Mouse (Mus musculus) neural tube, embryonic 15.5 days (tissue): ENCODE results near the gene Golph3l. TPM values are rescaled to one million over a fixed set of nuclear protein-coding genes. Genes with fewer than 3 reads are reported as not detected.
"Not testable (repeated sequence)": the region's sequence is repeated elsewhere in the genome, so short reads cannot be mapped to it uniquely, and the experiment has no call there.

ENCODE experiments used
- ATAC-seq: fragments of 200-750 bp; cut with Nextera tagmentation; 2 replicates; pipeline ENCODE4 v1.8.0; 2017; ENCODE audit warnings: mild to moderate bottlenecking, moderate TSS enrichment, moderate library complexity; ENCODE audit not compliant: low FRiP score
- H3K27ac ChIP-seq: fragments of 300-500 bp; sonication (generic); replicated peaks from 2 replicates; pipeline ENCODE4 v1.5.1; 2015; ENCODE audit warnings: mild to moderate bottlenecking, inconsistent platforms
- H3K27me3 ChIP-seq: fragments of 300-500 bp; sonication (generic); replicated peaks from 2 replicates; pipeline ENCODE4 v1.6.1; 2015; ENCODE audit warnings: inconsistent platforms
- H3K36me3 ChIP-seq: fragments of 300-500 bp; sonication (generic); 2 replicates; pipeline ENCODE4 v1.6.1; 2015; ENCODE audit warnings: inconsistent platforms
- H3K4me1 ChIP-seq: fragments of 300-500 bp; sonication (generic); 2 replicates; pipeline ENCODE4 v1.6.1; 2015; ENCODE audit warnings: inconsistent platforms
- H3K4me2 ChIP-seq: fragments of 300-500 bp; sonication (generic); 2 replicates; pipeline ENCODE4 v1.6.1; 2015; ENCODE audit warnings: inconsistent platforms, mild to moderate bottlenecking, moderate library complexity
- H3K4me3 ChIP-seq: fragments of 300-500 bp; sonication (generic); replicated peaks from 2 replicates; pipeline ENCODE4 v1.5.1; 2015; ENCODE audit warnings: mild to moderate bottlenecking, inconsistent platforms
- H3K9ac ChIP-seq: fragments of 300-500 bp; sonication (generic); replicated peaks from 2 replicates; pipeline ENCODE4 v1.6.1; 2015; ENCODE audit warnings: mild to moderate bottlenecking, inconsistent platforms
- H3K9me3 ChIP-seq: fragments of 300-500 bp; sonication (generic); replicated peaks from 2 replicates; pipeline ENCODE4 v1.6.1; 2016; ENCODE audit warnings: inconsistent platforms
- WGBS: fragments of 180-500 bp; shearing (Covaris S2); methylation state at CpG from one replicate; pipeline ENCODE4 v1.1.7; 2015; ENCODE audit warnings: mixed read lengths; 5-methylcytosine and 5-hydroxymethylcytosine counted together
- polyA plus RNA-seq: library from polyadenylated mRNA; unstranded; fragments of >200 nt; fragmentation: Nextera tagmentation; extraction: Ambion mirVana; gene quantifications from 2 replicates; pipeline ENCODE4 v1.2.1, GENCODE M21; 2015

The Golph3l gene
- polyA plus RNA-seq, 1 experiment from 2014 or later = 24.8 TPM

DNA sequence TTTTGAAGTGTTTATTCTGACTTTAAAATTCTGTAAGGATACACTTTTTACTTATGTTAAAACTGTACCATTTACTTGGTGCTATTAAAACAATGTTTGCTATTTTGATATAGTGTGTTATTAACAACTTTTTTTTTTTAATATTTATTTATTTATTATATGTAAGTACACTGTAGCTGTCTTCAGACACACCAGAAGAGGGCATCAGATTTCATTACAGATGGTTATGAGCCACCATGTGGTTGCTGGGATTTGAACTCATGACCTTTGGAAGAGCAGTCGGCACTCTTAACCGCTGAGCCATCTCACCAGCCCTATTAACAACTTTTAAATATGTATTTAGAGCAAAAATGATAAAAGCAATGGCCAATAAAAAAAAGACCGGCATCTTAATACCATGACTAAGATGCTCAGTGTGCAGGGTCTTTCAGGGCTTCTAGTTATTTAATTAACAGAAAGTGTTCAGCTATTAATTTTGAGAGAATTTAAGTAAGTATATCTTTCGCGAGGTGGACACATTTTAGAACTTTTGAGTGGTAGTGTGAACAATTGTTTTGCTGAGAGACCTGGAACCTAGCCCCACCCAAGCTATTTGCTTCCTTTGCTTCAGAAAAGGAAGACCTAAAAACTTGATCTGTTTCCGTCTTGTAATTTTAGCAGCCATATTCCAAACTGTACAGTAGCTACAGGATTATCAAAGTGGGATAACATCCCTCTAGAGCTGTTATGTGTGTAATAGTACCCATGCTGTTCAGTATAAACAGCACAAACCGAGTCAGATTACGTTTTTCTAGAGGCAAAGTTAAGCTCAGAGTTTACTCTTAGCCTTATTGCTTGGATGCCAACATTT lies 755 bp upstream of the Golph3l start:
- no peak; the same call in 1 of the 2 replicates for ATAC-seq
- H3K4me3 ChIP-seq = peak overlapping the region; percentile 81
- H3K9ac ChIP-seq = peak overlapping the region; percentile 23; the same call in 1 of the 2 replicates
- peaks cover 8% of the 10 kb centered on the region for H3K36me3 ChIP-seq
- peak overlapping the region; percentile 72 for H3K27ac ChIP-seq
- H3K27me3 ChIP-seq = no peaks in the 10 kb centered on the region
- H3K4me1 ChIP-seq = peaks cover 12% of the 10 kb centered on the region
- WGBS = 52% methylated on average over 8 of the region's 8 CpGs
- no peaks in the 10 kb centered on the region for H3K9me3 ChIP-seq
- peak overlapping the region; percentile 60 for H3K4me2 ChIP-seq

DNA sequence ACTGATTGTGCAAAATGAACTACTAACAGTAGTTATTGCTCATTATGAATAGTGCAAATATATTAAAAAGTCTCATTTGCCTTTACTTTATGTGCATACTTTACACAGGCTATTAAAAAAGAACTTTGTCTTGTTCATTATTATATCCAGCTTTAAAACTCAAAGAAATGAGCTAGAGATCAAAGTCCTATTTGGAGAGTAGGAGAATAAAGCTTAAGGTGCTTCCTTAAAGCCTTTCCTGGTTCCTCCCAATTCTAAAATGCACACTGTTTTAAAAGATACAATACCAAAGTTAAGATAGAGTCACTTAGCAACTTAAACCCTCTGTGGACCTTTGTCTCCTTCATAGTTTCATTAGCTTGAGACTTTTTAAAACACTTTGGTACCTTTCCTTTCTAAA lies 10.0 kb downstream of the Golph3l start:
- H3K4me2 ChIP-seq = no peak overlapping the region
- H3K9ac ChIP-seq = no peak overlapping the region
- ATAC-seq = no peak

DNA sequence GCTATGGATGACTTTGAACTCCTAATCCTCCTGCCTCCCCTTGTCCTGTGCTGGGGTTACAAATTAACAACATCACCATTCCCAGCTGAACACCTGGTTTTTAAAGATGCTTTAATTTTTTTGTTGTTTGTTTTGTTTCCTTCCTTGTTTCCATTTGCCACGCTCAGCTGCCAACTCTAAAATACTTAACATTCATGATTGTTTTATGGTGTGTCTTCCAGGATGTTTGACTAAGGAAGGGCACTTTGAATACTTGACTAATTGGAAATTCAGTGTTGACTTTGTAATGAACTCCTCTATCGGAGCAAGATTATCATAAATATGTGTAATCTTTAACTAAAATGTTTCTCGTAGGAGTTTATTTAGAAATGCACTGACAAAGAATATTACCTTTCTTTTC lies 12.6 kb downstream of the Golph3l start:
- H3K36me3 ChIP-seq = peaks cover 7% of the 10 kb centered on the region
- no peaks in the 10 kb centered on the region for H3K27me3 ChIP-seq
- H3K4me2 ChIP-seq = no peak overlapping the region
- no peak overlapping the region for H3K9ac ChIP-seq
- no peaks in the 10 kb centered on the region for H3K9me3 ChIP-seq
- no peak overlapping the region for H3K4me3 ChIP-seq
- no peak overlapping the region for H3K27ac ChIP-seq
- no peaks in the 10 kb centered on the region for H3K4me1 ChIP-seq
- WGBS = 88% methylated on average over 3 of the region's 3 CpGs
- no peak for ATAC-seq

More for the DNA sequence above, 10.0 kb downstream of the Golph3l start:
- H3K4me3 ChIP-seq = no peak overlapping the region
- H3K27ac ChIP-seq = no peak overlapping the region
- H3K4me1 ChIP-seq = no peaks in the 10 kb centered on the region
- H3K9me3 ChIP-seq = no peaks in the 10 kb centered on the region
- peaks cover 16% of the 10 kb centered on the region for H3K36me3 ChIP-seq
- no peaks in the 10 kb centered on the region for H3K27me3 ChIP-seq

DNA sequence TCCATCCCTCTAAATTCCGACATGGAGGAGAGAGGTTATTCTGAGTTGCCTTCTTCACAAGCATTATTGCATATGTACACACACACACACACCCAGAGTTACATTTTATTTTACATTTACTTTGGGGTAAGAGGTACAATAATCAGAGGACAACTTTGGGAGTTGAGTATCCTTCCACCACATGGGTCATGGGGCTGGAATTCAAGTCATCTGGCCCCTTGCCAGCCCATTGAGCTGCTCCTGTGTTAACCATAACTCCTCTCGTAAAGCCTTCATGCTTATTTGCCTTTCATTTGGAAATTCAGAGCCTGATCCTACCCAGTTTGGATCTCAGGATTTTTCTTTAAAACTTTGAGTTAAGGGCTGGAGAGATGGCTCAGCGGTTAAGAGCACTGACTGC lies 17.4 kb downstream of the Golph3l start:
- Histone ChIP-seq H3K4me3 (no peak overlapping the region), H3K9ac (no peak overlapping the region), H3K4me1 (no peaks in the 10 kb centered on the region), H3K36me3 (peaks cover 35% of the 10 kb centered on the region), H3K4me2 (no peak overlapping the region), H3K27ac (no peak overlapping the region), H3K27me3 (no peaks in the 10 kb centered on the region), H3K9me3 (no peaks in the 10 kb centered on the region)
- 81% methylated on average over 3 of the region's 3 CpGs for WGBS
- no peak for ATAC-seq

DNA sequence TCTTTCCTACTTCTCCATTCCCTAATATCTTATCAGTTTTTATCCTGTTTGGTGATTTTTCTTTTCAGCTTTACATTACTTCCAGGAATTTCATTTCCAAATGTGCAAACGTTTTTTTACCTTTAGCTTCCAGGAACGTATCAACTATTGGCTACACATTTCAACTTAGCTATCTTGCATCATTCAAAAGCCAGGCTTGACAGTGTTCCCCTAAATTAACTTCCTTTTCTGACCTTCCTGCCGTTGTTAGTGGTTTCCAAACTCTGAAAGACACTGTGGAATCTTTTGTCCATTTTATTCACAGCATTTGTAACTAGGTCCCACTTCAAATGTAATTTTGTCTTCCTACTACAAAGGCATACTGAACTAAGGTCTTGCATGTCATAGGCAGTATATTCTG lies 20.5 kb downstream of the Golph3l start:
- peaks cover 39% of the 10 kb centered on the region for H3K36me3 ChIP-seq
- WGBS = 73% methylated on average over 3 of the region's 3 CpGs
- H3K27ac ChIP-seq = no peak overlapping the region
- ATAC-seq = no peak
- no peaks in the 10 kb centered on the region for H3K27me3 ChIP-seq
- H3K9me3 ChIP-seq = no peaks in the 10 kb centered on the region
- H3K9ac ChIP-seq = no peak overlapping the region
- no peak overlapping the region for H3K4me3 ChIP-seq
- H3K4me2 ChIP-seq = no peak overlapping the region
- H3K4me1 ChIP-seq = no peaks in the 10 kb centered on the region

DNA sequence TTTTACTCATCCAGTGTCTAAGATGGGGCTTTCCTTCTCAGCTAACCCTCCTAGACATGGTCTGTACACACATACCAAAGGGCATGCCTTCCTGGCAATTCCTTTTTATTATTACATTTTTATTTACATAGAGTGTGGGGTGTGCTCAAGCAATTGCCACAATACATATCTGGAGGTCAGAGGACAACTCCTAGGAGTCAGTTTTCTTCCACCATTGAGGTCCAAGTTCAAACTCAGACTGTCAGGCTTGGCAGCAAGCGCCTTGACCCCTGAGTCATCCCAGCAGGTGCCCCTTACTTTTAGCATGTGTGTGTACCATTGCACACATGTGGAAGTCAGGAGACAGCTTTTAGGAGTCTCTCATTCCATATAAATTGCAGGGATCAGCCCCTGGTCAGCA lies 25.3 kb downstream of the Golph3l start:
- Histone ChIP-seq H3K4me1 (no peaks in the 10 kb centered on the region), H3K9ac (no peak overlapping the region), H3K4me2 (no peak overlapping the region), H3K27ac (no peak overlapping the region), H3K36me3 (peaks cover 50% of the 10 kb centered on the region), H3K4me3 (no peak overlapping the region), H3K9me3 (no peaks in the 10 kb centered on the region), H3K27me3 (no peaks in the 10 kb centered on the region)
- ATAC-seq = no peak
- 100% methylated on average over 1 of the region's 1 CpGs for WGBS

DNA sequence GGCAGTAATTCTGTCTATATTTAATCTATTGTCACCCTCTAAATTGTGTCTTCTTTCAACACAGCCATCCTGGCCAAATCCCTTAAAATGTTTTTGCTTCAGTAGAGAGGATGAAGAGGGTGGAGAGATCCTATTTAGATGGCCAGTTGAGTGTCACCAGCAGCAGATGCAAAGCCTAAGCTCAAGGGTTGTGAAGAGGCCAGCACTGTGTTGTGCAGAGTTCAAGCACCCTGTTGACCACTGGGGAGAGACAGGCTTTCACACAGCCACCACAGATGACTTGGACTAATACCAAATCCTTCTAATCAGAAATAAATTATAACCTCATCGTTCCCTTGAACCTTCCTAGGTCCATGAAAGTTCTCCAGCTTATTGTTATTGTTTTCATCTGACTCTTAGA lies 29.8 kb downstream of the Golph3l start:
- no peaks in the 10 kb centered on the region for H3K27me3 ChIP-seq
- no peak overlapping the region for H3K9ac ChIP-seq
- no peak overlapping the region for H3K4me3 ChIP-seq
- 83% methylated on average over 1 of the region's 1 CpGs for WGBS
- H3K9me3 ChIP-seq = no peaks in the 10 kb centered on the region
- peaks cover 38% of the 10 kb centered on the region for H3K36me3 ChIP-seq
- ATAC-seq = no peak
- H3K4me1 ChIP-seq = no peaks in the 10 kb centered on the region; the same call in 1 of the 2 replicates
- no peak overlapping the region for H3K27ac ChIP-seq
- H3K4me2 ChIP-seq = no peak overlapping the region

DNA sequence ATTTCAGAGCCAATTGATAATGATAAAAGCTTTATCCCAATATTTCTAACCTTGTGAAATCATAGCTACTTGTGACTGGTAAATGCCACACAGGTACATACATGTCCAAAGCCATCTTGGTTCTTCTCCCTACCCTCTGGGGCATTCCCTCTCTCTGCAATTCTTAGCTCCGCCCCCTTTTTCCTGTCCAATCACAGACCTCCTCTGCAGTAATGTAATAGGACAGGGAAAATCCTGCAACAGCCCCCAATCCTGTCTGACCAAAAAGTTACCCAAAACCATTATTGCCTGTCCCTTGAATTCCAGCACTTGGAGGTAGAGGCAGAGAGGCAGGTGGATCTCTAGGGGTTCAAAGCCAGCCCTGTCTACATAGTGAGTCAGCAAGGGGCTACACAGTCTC lies 32.5 kb downstream of the Golph3l start:
- 91% methylated on average over 1 of the region's 1 CpGs for WGBS
- Histone ChIP-seq H3K9me3 (no peaks in the 10 kb centered on the region), H3K4me1 (peaks cover 10% of the 10 kb centered on the region), H3K27me3 (no peaks in the 10 kb centered on the region), H3K4me2 (no peak overlapping the region), H3K27ac (no peak overlapping the region), H3K4me3 (no peak overlapping the region), H3K36me3 (peaks cover 26% of the 10 kb centered on the region), H3K9ac (no peak overlapping the region)
- no peak for ATAC-seq

DNA sequence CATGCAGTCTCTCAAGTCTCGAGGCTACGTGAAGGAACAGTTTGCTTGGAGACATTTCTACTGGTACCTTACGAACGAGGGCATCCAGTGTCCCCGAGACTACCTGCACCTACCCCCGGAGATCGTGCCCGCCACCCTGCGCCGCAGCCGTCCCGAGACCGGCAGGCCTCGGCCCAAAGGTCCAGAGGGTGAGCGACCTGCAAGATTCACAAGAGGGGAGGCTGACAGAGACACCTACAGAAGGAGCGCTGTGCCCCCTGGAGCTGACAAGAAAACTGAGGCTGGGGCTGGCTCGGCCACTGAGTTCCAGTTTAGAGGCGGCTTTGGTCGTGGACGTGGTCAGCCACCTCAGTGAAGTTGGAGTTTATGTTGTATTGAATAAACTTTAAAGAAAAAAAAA lies 33.7 kb downstream of the Golph3l start:
- not testable (repeated sequence) for H3K9ac ChIP-seq, H3K9me3 ChIP-seq, H3K4me2 ChIP-seq, ATAC-seq, H3K27me3 ChIP-seq, H3K4me3 ChIP-seq, H3K27ac ChIP-seq
- Histone ChIP-seq H3K36me3 (peaks cover 24% of the 10 kb centered on the region), H3K4me1 (peaks cover 22% of the 10 kb centered on the region)
- WGBS = 95% methylated on average over 20 of the region's 20 CpGs

DNA sequence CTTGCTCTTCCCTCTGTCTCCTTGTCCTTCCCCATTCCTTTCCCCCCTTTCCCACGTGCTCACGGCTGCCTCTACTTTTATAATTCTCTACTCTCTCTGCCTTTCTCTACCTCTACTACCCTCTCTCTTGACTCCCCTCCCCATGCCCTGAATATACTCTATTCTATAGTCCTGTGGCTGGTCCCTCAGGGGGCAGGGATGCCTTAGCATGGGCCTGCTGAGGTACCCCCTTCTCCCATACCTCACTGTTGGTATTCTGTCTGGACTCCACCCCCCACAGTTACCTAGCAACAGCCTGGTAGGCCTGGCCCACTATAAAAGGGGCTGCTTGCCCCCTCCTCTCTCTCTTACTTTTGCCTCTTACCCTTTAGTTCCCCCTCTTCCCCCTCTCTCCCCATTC lies 34.8 kb downstream of the Golph3l start:
- Histone ChIP-seq H3K36me3 (peaks cover 24% of the 10 kb centered on the region), H3K9ac (no peak overlapping the region), H3K27ac (no peak overlapping the region; the same call in 1 of the 2 replicates), H3K27me3 (no peaks in the 10 kb centered on the region), H3K4me1 (peaks cover 31% of the 10 kb centered on the region), H3K4me3 (no peak overlapping the region), H3K4me2 (no peak overlapping the region), H3K9me3 (no peaks in the 10 kb centered on the region)
- no peak for ATAC-seq
- 49% methylated on average over 2 of the region's 2 CpGs for WGBS

DNA sequence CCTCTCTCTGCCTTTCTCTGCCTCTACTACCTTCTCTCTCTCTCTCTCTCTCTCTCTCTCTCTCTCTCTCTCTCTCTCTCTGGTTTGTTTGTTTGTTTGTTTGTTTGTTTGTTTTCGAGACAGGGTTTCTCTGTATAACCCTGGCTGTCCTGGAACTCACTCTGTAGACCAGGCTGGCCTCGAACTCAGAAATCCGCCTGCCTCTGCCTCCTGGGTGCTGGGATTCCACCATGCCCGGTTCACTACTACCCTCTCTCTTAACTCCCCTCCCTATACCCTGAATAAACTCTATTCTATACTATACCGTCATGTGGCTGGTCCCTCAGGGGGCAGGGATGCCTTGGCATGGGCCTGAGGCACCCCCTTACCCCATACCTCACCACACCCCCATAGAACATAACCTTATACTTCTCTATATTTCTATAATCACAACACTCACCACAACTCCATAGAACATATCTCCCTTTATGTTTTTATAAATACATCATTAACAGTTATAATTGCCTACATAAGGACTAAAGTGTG lies 35.3 kb downstream of the Golph3l start:
- Histone ChIP-seq H3K9ac (peak overlapping the region; percentile 52), H3K4me1 (peaks cover 31% of the 10 kb centered on the region), H3K27ac (peak overlapping the region; percentile 94), H3K4me3 (peak overlapping the region; percentile 67), H3K4me2 (peak overlapping the region; percentile 62), H3K36me3 (peaks cover 27% of the 10 kb centered on the region)
- ATAC-seq, H3K27me3 ChIP-seq, H3K9me3 ChIP-seq: not testable (repeated sequence)
- 72% methylated on average over 5 of the region's 5 CpGs for WGBS
